Mouse (Mus musculus): ENCODE measurements at regions not wholly inside any gene's neighbourhood (a gene's known extent, or its start where the extent isn't known, plus 50 kb on each side); places are given as distances from the start of the nearest gene placed in this dataset.

DNA sequence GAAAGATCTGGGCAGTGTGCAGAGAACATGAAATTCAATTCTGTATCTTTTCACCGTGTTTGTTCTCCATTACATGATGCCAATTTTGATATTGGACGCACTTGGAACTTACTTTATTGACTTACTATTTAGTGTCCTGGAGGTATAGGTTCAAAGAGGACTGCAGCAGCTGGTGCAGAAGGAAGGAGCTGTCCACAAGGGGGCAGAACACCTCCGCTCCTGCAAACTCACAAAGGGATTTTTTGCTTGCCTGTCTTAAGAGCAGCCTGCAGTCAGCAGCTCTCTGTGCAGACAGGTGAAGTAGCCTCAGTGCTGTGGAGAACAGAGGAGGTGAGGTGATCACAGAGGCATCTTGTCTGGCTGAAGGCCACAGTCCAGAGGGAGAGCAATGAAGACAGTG, 84.8 kb upstream of the Olfr1507 start:
- TF ChIP-seq CTCF (IDR thresholded peaks at IDR 0.05; ENCODE audit: insufficient read depth, low read depth, low read length) (no peak), POLR2A (IDR thresholded peaks at IDR 0.05; ENCODE audit: insufficient read depth, low read depth, low read length) (no peak)

All from olfactory bulb, adult 2 months (tissue).